Mouse (Mus musculus) midbrain, postnatal 0 days (tissue): ENCODE data around the gene Cltrn. TPM values are rescaled to one million over a fixed set of nuclear protein-coding genes. Genes with fewer than 3 reads are reported as not detected.

Experiments used
- ATAC-seq: fragments of 200-750 bp; cut with Nextera tagmentation; 2 replicates; pipeline ENCODE4 v1.8.0; 2017; ENCODE audit warnings: moderate number of reproducible peaks, mild to moderate bottlenecking, moderate TSS enrichment, moderate library complexity; ENCODE audit not compliant: low FRiP score
- DNase-seq: peaks from one replicate; pipeline ENCODE4 v3.0.0-alpha.2; 2015; ENCODE audit warnings: low spot score
- H3K27ac ChIP-seq: fragments of 300-500 bp; sonication (generic); 2 replicates; pipeline ENCODE4 v1.5.1; 2014; ENCODE audit warnings: low read depth, mild to moderate bottlenecking, low read length, mixed read lengths
- H3K27me3 ChIP-seq: fragments of 300-500 bp; sonication (generic); 2 replicates; pipeline ENCODE4 v1.6.1; 2014; ENCODE audit warnings: low read length, control low read depth, mixed read lengths; ENCODE audit not compliant: insufficient read depth
- H3K36me3 ChIP-seq: fragments of 300-500 bp; sonication (generic); 2 replicates; pipeline ENCODE4 v1.6.1; 2014; ENCODE audit warnings: low read length, control low read depth, mixed read lengths; ENCODE audit not compliant: insufficient read depth
- H3K4me1 ChIP-seq: fragments of 300-500 bp; sonication (generic); 2 replicates; pipeline ENCODE4 v1.6.1; 2014; ENCODE audit warnings: mild to moderate bottlenecking, control low read depth, antibody characterized with exemption, low read length, mixed read lengths; ENCODE audit not compliant: insufficient read depth
- H3K4me2 ChIP-seq: fragments of 300-500 bp; sonication (generic); 2 replicates; pipeline ENCODE4 v1.6.1; 2014; ENCODE audit warnings: low read depth, mild to moderate bottlenecking, low read length, mixed read lengths; ENCODE audit not compliant: poor library complexity, severe bottlenecking
- H3K4me3 ChIP-seq: fragments of 300-500 bp; sonication (generic); 2 replicates; pipeline ENCODE4 v1.5.1; 2014; ENCODE audit warnings: low read depth, mild to moderate bottlenecking, low read length, moderate library complexity
- H3K9ac ChIP-seq: fragments of 300-500 bp; sonication (generic); replicated peaks from 2 replicates; pipeline ENCODE4 v1.6.1; 2014; ENCODE audit warnings: mild to moderate bottlenecking, low read length, moderate library complexity, mixed read lengths; ENCODE audit not compliant: poor library complexity, severe bottlenecking
- H3K9me3 ChIP-seq: fragments of 300-500 bp; sonication (generic); 2 replicates; pipeline ENCODE4 v1.6.1; 2016; ENCODE audit warnings: low read length, control low read depth
- CTCF ChIP-seq: IDR thresholded peaks from 2 replicates; pipeline ENCODE4 v1.5.1; 2016; ENCODE audit warnings: antibody characterized with exemption, mild to moderate bottlenecking
- WGBS: fragments of 180-500 bp; shearing (Covaris S2); extraction: QIAGEN DNeasy Blood & Tissue Kit; methylation state at CpG from one replicate; pipeline ENCODE4 v1.1.7; 2014; 5-methylcytosine and 5-hydroxymethylcytosine counted together
- polyA plus RNA-seq: library from polyadenylated mRNA; unstranded; fragments of >200 nt; fragmentation: Nextera tagmentation; extraction: Ambion mirVana; gene quantifications from 2 replicates; pipeline ENCODE4 v1.2.1, GENCODE M21; 2015
- total RNA-seq: library from RNA; depleted of rRNA; stranded (reverse); fragments of >200 nt; gene quantifications from 2 replicates; pipeline ENCODE4 v1.2.3, GENCODE M21; 2014

The Cltrn gene
- total and polyA plus RNA-seq, 2 experiments from 2014 or later, result 0.12 TPM; not detected in 1

DNA sequence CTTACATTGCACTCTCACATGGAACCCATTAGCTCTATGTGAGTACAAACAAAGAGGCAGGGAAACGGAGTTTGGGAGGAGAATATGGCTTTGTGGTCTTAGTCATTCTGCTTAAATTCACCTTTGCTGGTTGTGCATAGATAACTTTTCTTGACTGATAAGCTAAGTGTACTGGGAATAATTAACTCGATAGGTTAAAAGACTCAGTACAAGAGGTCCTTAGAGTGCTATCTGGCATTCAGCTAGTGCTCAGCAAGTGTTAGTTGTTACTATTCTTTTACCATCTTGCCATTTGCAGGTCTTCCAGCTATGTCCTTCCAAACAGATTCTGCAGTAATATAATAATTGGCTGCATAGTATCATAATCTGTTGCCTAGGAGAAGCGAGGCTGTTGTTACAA is 22.5 kb downstream of the Cltrn start:
- DNase-seq (no peak), ATAC-seq (no peak)
- H3K9me3 ChIP-seq, result no peaks in the 10 kb centered on the region
- H3K4me1 ChIP-seq, result no peaks in the 10 kb centered on the region
- 84% methylated on average over 3 of the region's 3 CpGs for WGBS
- H3K27ac ChIP-seq, result no peak overlapping the region
- H3K9ac ChIP-seq, result no peak overlapping the region
- no peak overlapping the region for H3K4me2 ChIP-seq
- TF ChIP-seq CTCF, result no peak
- H3K36me3 ChIP-seq, result no peaks in the 10 kb centered on the region
- H3K27me3 ChIP-seq, result no peaks in the 10 kb centered on the region; the same call in 1 of the 2 replicates
- H3K4me3 ChIP-seq, result no peak overlapping the region

DNA sequence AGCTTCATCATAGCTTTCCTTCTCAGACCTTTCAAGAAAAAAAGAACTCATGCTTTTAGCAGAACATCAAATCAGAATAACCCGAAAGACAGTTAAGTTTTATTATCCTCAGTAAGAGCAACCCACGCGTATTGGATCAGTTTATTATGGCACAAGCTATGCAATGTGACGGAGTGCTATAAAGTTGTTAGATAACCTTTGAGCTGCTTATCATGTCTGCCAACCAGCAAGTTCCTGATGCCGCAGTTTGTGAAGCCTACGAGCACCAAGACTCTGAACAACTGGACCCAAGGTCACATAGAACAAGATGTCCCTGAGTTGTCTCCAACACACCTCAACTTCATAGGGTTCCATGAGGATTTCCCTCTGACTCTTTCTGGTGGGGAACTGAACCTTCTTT is 25.1 kb downstream of the Cltrn start:
- Histone ChIP-seq H3K9me3 (no peaks in the 10 kb centered on the region), H3K4me2 (no peak overlapping the region), H3K4me3 (no peak overlapping the region), H3K4me1 (no peaks in the 10 kb centered on the region), H3K36me3 (no peaks in the 10 kb centered on the region), H3K27me3 (no peaks in the 10 kb centered on the region; the same call in 1 of the 2 replicates), H3K9ac (no peak overlapping the region), H3K27ac (no peak overlapping the region)
- TF ChIP-seq CTCF, result no peak
- ATAC-seq (no peak), DNase-seq (no peak)
- 93% methylated on average over 6 of the region's 6 CpGs for WGBS

DNA sequence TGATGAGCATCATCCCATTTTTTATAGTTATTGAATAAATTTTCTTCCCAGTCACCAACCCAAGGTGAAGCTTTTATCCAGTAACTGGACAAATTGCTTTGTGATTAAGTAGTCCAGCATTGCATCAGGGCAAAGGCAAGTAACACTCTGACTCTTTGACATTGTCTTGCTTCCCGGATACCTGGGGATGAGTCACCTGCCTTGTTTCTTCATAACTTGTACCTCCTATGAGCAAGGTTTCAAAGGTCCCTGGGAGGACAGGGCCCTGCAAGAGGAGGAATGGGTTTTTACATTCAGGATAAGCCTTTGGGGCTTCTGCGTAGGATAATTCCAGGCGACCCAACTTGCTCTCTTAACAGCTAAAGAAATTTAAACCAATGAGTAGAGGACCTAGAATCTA is 35.3 kb downstream of the Cltrn start:
- ATAC-seq (no peak), DNase-seq (no peak)
- no peaks in the 10 kb centered on the region for H3K9me3 ChIP-seq
- no peak for TF ChIP-seq CTCF
- H3K27me3 ChIP-seq, result no peaks in the 10 kb centered on the region
- H3K4me2 ChIP-seq, result no peak overlapping the region
- H3K4me3 ChIP-seq, result no peak overlapping the region
- no peaks in the 10 kb centered on the region for H3K4me1 ChIP-seq
- no peak overlapping the region for H3K9ac ChIP-seq
- 90% methylated on average over 3 of the region's 3 CpGs for WGBS
- H3K36me3 ChIP-seq, result no peaks in the 10 kb centered on the region
- H3K27ac ChIP-seq, result no peak overlapping the region

DNA sequence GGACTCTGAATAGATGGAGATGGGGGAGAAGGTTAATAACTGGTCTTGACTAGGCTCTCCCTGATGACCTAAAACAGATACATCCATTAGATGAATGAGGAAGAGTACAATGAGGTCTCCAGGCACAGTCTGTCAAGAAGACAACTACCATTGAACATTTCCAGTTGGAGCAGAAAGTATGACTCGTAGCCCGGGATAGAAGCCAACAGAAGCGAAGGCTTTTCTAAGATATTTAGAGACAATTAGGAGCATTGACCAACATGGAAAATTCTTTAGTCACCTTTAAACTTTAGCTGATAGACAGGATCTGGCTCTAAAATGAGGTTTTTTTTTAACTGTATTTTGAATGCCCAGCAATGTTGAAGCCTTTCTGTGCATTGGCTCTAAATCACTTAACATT is 44.9 kb downstream of the Cltrn start:
- DNase-seq, result no peak
- no peak overlapping the region for H3K9ac ChIP-seq
- no peak overlapping the region for H3K27ac ChIP-seq
- no peaks in the 10 kb centered on the region; the same call in 1 of the 2 replicates for H3K27me3 ChIP-seq
- no peaks in the 10 kb centered on the region for H3K9me3 ChIP-seq
- no peaks in the 10 kb centered on the region for H3K4me1 ChIP-seq
- WGBS, result 89% methylated on average over 3 of the region's 3 CpGs
- ATAC-seq, result no peak
- no peak for TF ChIP-seq CTCF
- H3K36me3 ChIP-seq, result no peaks in the 10 kb centered on the region
- H3K4me3 ChIP-seq, result no peak overlapping the region
- no peak overlapping the region for H3K4me2 ChIP-seq

GRCm38 (mm10) chrX:164135304-164135818 is 46.7 kb downstream of the Cltrn start:
- no peak overlapping the region for H3K4me2 ChIP-seq
- no peak overlapping the region for H3K4me3 ChIP-seq
- H3K27ac ChIP-seq, result no peak overlapping the region
- H3K27me3 ChIP-seq, result no peaks in the 10 kb centered on the region; the same call in 1 of the 2 replicates
- H3K9me3 ChIP-seq, result no peaks in the 10 kb centered on the region
- TF ChIP-seq CTCF, result no peak
- DNase-seq (no peak), ATAC-seq (no peak)
- WGBS, result 84% methylated on average over 4 of the region's 4 CpGs
- no peaks in the 10 kb centered on the region for H3K4me1 ChIP-seq
- H3K36me3 ChIP-seq, result no peaks in the 10 kb centered on the region
- H3K9ac ChIP-seq, result no peak overlapping the region

DNA sequence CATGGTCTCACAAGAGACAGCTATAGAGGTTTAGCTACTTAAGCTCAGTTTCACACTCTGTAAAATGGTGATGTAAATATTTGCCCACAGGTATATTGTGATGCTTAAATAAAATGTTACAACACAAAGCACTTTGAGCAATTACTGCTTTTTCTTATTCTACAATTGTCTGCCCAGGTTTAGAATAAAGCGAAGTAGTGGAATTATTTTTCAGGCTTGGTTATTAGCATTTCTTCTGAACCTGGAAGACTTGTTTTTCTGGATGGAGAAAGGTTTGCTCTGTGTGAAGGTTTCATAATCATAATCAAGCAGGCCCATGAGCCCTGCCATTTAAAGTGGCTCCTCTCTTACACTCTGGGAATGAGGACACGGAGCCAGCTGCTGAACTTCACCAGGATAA is 50.4 kb downstream of the Cltrn start, which contains the start of gene Ace2:
Gene Ace2 (plus strand): TSS at position 301 of the 400 bp plus-strand sequence.
- 91% methylated on average over 2 of the region's 2 CpGs for WGBS
- ATAC-seq, result no peak
- no peaks in the 10 kb centered on the region for H3K9me3 ChIP-seq
- no peak for TF ChIP-seq CTCF
- no peak for DNase-seq
- no peak within 1 kb of the TSS for H3K27ac ChIP-seq
- no peak within 1 kb of the TSS for H3K4me3 ChIP-seq
- no peak within 1 kb of the TSS for H3K9ac ChIP-seq
- H3K27me3 ChIP-seq, result no peaks in the 10 kb centered on the region; the same call in 1 of the 2 replicates
- no peak within 1 kb of the TSS for H3K4me2 ChIP-seq
- H3K4me1 ChIP-seq, result no peaks in the 10 kb centered on the region
- H3K36me3 ChIP-seq, result no peaks in the 10 kb centered on the region
